Mouse (Mus musculus) embryonic facial prominence, embryonic 13.5 days (tissue): ENCODE measurements around the gene Tpk1. TPM values are rescaled to one million over a fixed set of nuclear protein-coding genes. Genes with fewer than 3 reads are reported as not detected.
"Not testable (repeated sequence)": the region's sequence is repeated elsewhere in the genome, so short reads cannot be mapped to it uniquely, and the experiment has no call there.

ENCODE experiments used
- ATAC-seq: fragments of 200-750 bp; cut with Nextera tagmentation; 2 replicates; pipeline ENCODE4 v1.8.0; 2017; ENCODE audit warnings: low read depth; ENCODE audit not compliant: insufficient number of reproducible peaks, insufficient read depth, low FRiP score, low TSS enrichment
- H3K27ac ChIP-seq: fragments of 300-500 bp; sonication (generic); 2 replicates; pipeline ENCODE4 v1.5.1; 2015; ENCODE audit warnings: moderate library complexity, mild to moderate bottlenecking, inconsistent platforms
- H3K27me3 ChIP-seq: fragments of 300-500 bp; sonication (generic); 2 replicates; pipeline ENCODE4 v1.6.1; 2015; ENCODE audit warnings: mild to moderate bottlenecking, inconsistent platforms
- H3K36me3 ChIP-seq: fragments of 300-500 bp; sonication (generic); 2 replicates; pipeline ENCODE4 v1.6.1; 2015; ENCODE audit warnings: mild to moderate bottlenecking, inconsistent platforms
- H3K4me1 ChIP-seq: fragments of 300-500 bp; sonication (generic); 2 replicates; pipeline ENCODE4 v1.6.1; 2015; ENCODE audit warnings: inconsistent platforms
- H3K4me2 ChIP-seq: fragments of 300-500 bp; sonication (generic); 2 replicates; pipeline ENCODE4 v1.6.1; 2015; ENCODE audit warnings: moderate library complexity, mild to moderate bottlenecking, inconsistent platforms
- H3K4me3 ChIP-seq: fragments of 300-500 bp; sonication (generic); 2 replicates; pipeline ENCODE4 v1.5.1; 2015; ENCODE audit warnings: mild to moderate bottlenecking, inconsistent platforms
- H3K9ac ChIP-seq: fragments of 300-500 bp; sonication (generic); 2 replicates; pipeline ENCODE4 v1.6.1; 2015; ENCODE audit warnings: mild to moderate bottlenecking, inconsistent platforms
- H3K9me3 ChIP-seq: fragments of 300-500 bp; sonication (generic); 2 replicates; pipeline ENCODE4 v1.6.1; 2016; ENCODE audit warnings: inconsistent platforms
- WGBS: fragments of 180-500 bp; shearing (Covaris S2); methylation state at CpG from one replicate; pipeline ENCODE4 v1.1.7; 2015; ENCODE audit warnings: mixed read lengths; 5-methylcytosine and 5-hydroxymethylcytosine counted together
- polyA plus RNA-seq: library from polyadenylated mRNA; unstranded; fragments of >200 nt; fragmentation: Nextera tagmentation; extraction: Ambion mirVana; gene quantifications from 2 replicates; pipeline ENCODE4 v1.2.1, GENCODE M21; 2015

Gene Tpk1
- polyA plus RNA-seq, 1 experiment from 2014 or later = 9.0 TPM

GRCm38 (mm10) chr6:43516593-43517315 lies 149.3 kb downstream of the Tpk1 start:
- no peak overlapping the region for H3K4me3 ChIP-seq
- WGBS = 93% methylated on average over 2 of the region's 2 CpGs
- H3K9ac ChIP-seq = no peak overlapping the region
- H3K4me2 ChIP-seq = no peak overlapping the region
- no peaks in the 10 kb centered on the region for H3K4me1 ChIP-seq
- H3K27ac ChIP-seq = no peak overlapping the region
- ATAC-seq = no peak
- H3K9me3 ChIP-seq = no peaks in the 10 kb centered on the region
- H3K36me3 ChIP-seq = no peaks in the 10 kb centered on the region
- H3K27me3 ChIP-seq = no peaks in the 10 kb centered on the region

GRCm38 (mm10) chr6:43506686-43507385 lies 159.2 kb downstream of the Tpk1 start:
- H3K4me3 ChIP-seq, H3K9ac ChIP-seq, H3K4me2 ChIP-seq, ATAC-seq, H3K36me3 ChIP-seq, H3K4me1 ChIP-seq, H3K27ac ChIP-seq, H3K27me3 ChIP-seq, H3K9me3 ChIP-seq: not testable (repeated sequence)
- WGBS = 87% methylated on average over 2 of the region's 2 CpGs

- H3K4me3 ChIP-seq = no peak overlapping the region
- H3K36me3 ChIP-seq = no peaks in the 10 kb centered on the region
- H3K4me2 ChIP-seq = no peak overlapping the region
- no peaks in the 10 kb centered on the region for H3K4me1 ChIP-seq
- H3K9me3 ChIP-seq = no peaks in the 10 kb centered on the region
- H3K27ac ChIP-seq = no peak overlapping the region
- no peak overlapping the region for H3K9ac ChIP-seq
- no peak for ATAC-seq
- WGBS = 82% methylated on average over 5 of the region's 5 CpGs
- no peaks in the 10 kb centered on the region for H3K27me3 ChIP-seq
Observed at GRCm38 (mm10) chr6:43504609-43505230, 161.4 kb downstream of the Tpk1 start.

- no peak overlapping the region for H3K27ac ChIP-seq
- no peak overlapping the region for H3K4me2 ChIP-seq
- no peaks in the 10 kb centered on the region for H3K9me3 ChIP-seq
- H3K9ac ChIP-seq = no peak overlapping the region
- no peak for ATAC-seq
- no peak overlapping the region for H3K4me3 ChIP-seq
- H3K4me1 ChIP-seq = no peaks in the 10 kb centered on the region
- H3K36me3 ChIP-seq = no peaks in the 10 kb centered on the region
- H3K27me3 ChIP-seq = no peaks in the 10 kb centered on the region
Observed at GRCm38 (mm10) chr6:43492367-43492766, 173.7 kb downstream of the Tpk1 start.

- H3K27ac ChIP-seq = no peak overlapping the region
- H3K4me3 ChIP-seq = no peak overlapping the region
- no peaks in the 10 kb centered on the region for H3K9me3 ChIP-seq
- H3K27me3 ChIP-seq = no peaks in the 10 kb centered on the region
- H3K36me3 ChIP-seq = no peaks in the 10 kb centered on the region
- H3K4me2 ChIP-seq = no peak overlapping the region
- 79% methylated on average over 2 of the region's 2 CpGs for WGBS
- ATAC-seq = no peak
- H3K9ac ChIP-seq = no peak overlapping the region
- H3K4me1 ChIP-seq = no peaks in the 10 kb centered on the region
Observed at GRCm38 (mm10) chr6:43486691-43487090, 179.4 kb downstream of the Tpk1 start.

GRCm38 (mm10) chr6:43480687-43481086 lies 185.4 kb downstream of the Tpk1 start:
- Histone ChIP-seq H3K36me3 (no peaks in the 10 kb centered on the region), H3K27ac (no peak overlapping the region), H3K4me1 (no peaks in the 10 kb centered on the region), H3K27me3 (no peaks in the 10 kb centered on the region), H3K9me3 (no peaks in the 10 kb centered on the region), H3K4me3 (no peak overlapping the region), H3K4me2 (no peak overlapping the region), H3K9ac (no peak overlapping the region)
- 68% methylated on average over 3 of the region's 3 CpGs for WGBS
- no peak for ATAC-seq

- ATAC-seq = no peak
- no peak overlapping the region for H3K4me3 ChIP-seq
- no peak overlapping the region for H3K9ac ChIP-seq
- WGBS = 61% methylated on average over 7 of the region's 7 CpGs
- H3K27me3 ChIP-seq = no peaks in the 10 kb centered on the region
- no peaks in the 10 kb centered on the region for H3K4me1 ChIP-seq
- no peak overlapping the region for H3K27ac ChIP-seq
- no peaks in the 10 kb centered on the region for H3K36me3 ChIP-seq
- no peak overlapping the region for H3K4me2 ChIP-seq
- no peaks in the 10 kb centered on the region for H3K9me3 ChIP-seq
Observed at GRCm38 (mm10) chr6:43478810-43479209, 187.3 kb downstream of the Tpk1 start.

- Histone ChIP-seq H3K27ac (no peak overlapping the region), H3K27me3 (no peaks in the 10 kb centered on the region), H3K9ac (no peak overlapping the region), H3K9me3 (no peaks in the 10 kb centered on the region), H3K36me3 (no peaks in the 10 kb centered on the region), H3K4me1 (no peaks in the 10 kb centered on the region), H3K4me3 (no peak overlapping the region), H3K4me2 (no peak overlapping the region)
- WGBS = 89% methylated on average over 3 of the region's 3 CpGs
- ATAC-seq = no peak
Observed at GRCm38 (mm10) chr6:43476406-43476805, 189.7 kb downstream of the Tpk1 start.

- H3K4me1 ChIP-seq = no peaks in the 10 kb centered on the region
- no peak overlapping the region for H3K27ac ChIP-seq
- H3K4me2 ChIP-seq = no peak overlapping the region
- H3K36me3 ChIP-seq = no peaks in the 10 kb centered on the region
- H3K9ac ChIP-seq = no peak overlapping the region
- H3K27me3 ChIP-seq = no peaks in the 10 kb centered on the region
- H3K4me3 ChIP-seq = no peak overlapping the region
- no peaks in the 10 kb centered on the region for H3K9me3 ChIP-seq
- ATAC-seq = no peak
Observed at GRCm38 (mm10) chr6:43475921-43476320, 190.2 kb downstream of the Tpk1 start.

GRCm38 (mm10) chr6:43471556-43471955 lies 194.5 kb downstream of the Tpk1 start:
- Histone ChIP-seq H3K4me3 (no peak overlapping the region), H3K9me3 (no peaks in the 10 kb centered on the region), H3K9ac (no peak overlapping the region), H3K4me1 (no peaks in the 10 kb centered on the region), H3K27ac (no peak overlapping the region), H3K27me3 (no peaks in the 10 kb centered on the region), H3K36me3 (no peaks in the 10 kb centered on the region), H3K4me2 (no peak overlapping the region)
- no peak for ATAC-seq
- 79% methylated on average over 1 of the region's 1 CpGs for WGBS

- H3K9ac ChIP-seq = no peak overlapping the region
- H3K27ac ChIP-seq = no peak overlapping the region
- no peaks in the 10 kb centered on the region for H3K27me3 ChIP-seq
- no peaks in the 10 kb centered on the region for H3K4me1 ChIP-seq
- 78% methylated on average over 10 of the region's 10 CpGs for WGBS
- no peaks in the 10 kb centered on the region for H3K9me3 ChIP-seq
- H3K36me3 ChIP-seq = no peaks in the 10 kb centered on the region
- no peak overlapping the region for H3K4me2 ChIP-seq
- H3K4me3 ChIP-seq = no peak overlapping the region
- no peak for ATAC-seq
Observed at GRCm38 (mm10) chr6:43468821-43469594, 197.1 kb downstream of the Tpk1 start.
